Mouse (Mus musculus) right cerebral cortex, adult 2 months (tissue): ENCODE results near the gene Trim17.
"Not testable (repeated sequence)": the region's sequence is repeated elsewhere in the genome, so short reads cannot be mapped to it uniquely, and the experiment has no call there.

ENCODE experiments used
- DNase-seq, 2 experiments: peaks; one replicate each; pipeline ENCODE4 v3.0.0; 2021 to 2022; ENCODE audit warnings: low spot score in 2 of 2

The Trim17 gene

GRCm38 (mm10) chr11:58947798-58948528 is 6.5 kb upstream of the Trim17 start:
- DNase-seq = peak; percentile 70 to 77

- DNase-seq = peak; percentile 80 to 83
Observed at GRCm38 (mm10) chr11:58948542-58949479, 5.7 kb upstream of the Trim17 start, which contains the start of gene Hist3h2ba. Hist3h2ba (plus strand) TSS chr11:58948920.

- peak; percentile 64 to 66 for DNase-seq
Observed at GRCm38 (mm10) chr11:58949480-58950431, 4.7 kb upstream of the Trim17 start.

- DNase-seq = no peak
Observed at GRCm38 (mm10) chr11:58951210-58951609, 3.3 kb upstream of the Trim17 start.

- no peak for DNase-seq
Observed at GRCm38 (mm10) chr11:58953351-58954169, 925 bp upstream of the Trim17 start.

GRCm38 (mm10) chr11:58954170-58954419 is 390 bp upstream of the Trim17 start:
- not testable (repeated sequence) for DNase-seq

GRCm38 (mm10) chr11:58955143-58955867 is 820 bp downstream of the Trim17 start:
- no peak for DNase-seq

- no peak for DNase-seq
Observed at GRCm38 (mm10) chr11:58955868-58956257, 1.4 kb downstream of the Trim17 start.

GRCm38 (mm10) chr11:58957226-58957914 is 2.9 kb downstream of the Trim17 start:
- peak in 1 of 2 experiments; percentile 58 for DNase-seq

- DNase-seq = no peak
Observed at GRCm38 (mm10) chr11:58958536-58958935, 4.1 kb downstream of the Trim17 start.

- no peak for DNase-seq
Observed at GRCm38 (mm10) chr11:58959186-58959825, 4.8 kb downstream of the Trim17 start.

- DNase-seq = peak; percentile 75 to 83
Observed at GRCm38 (mm10) chr11:58959921-58960465, 5.5 kb downstream of the Trim17 start.

GRCm38 (mm10) chr11:58961364-58962177 is 7.1 kb downstream of the Trim17 start:
- no peak for DNase-seq

- no peak for DNase-seq
Observed at GRCm38 (mm10) chr11:58963543-58963942, 9.1 kb downstream of the Trim17 start.

- DNase-seq = no peak
Observed at GRCm38 (mm10) chr11:58964216-58964615, 9.7 kb downstream of the Trim17 start.

GRCm38 (mm10) chr11:58965001-58965760 is 10.7 kb downstream of the Trim17 start:
- no peak for DNase-seq

- no peak for DNase-seq
Observed at GRCm38 (mm10) chr11:58967346-58967745, 12.9 kb downstream of the Trim17 start.
